In the genomic region with DNA sequence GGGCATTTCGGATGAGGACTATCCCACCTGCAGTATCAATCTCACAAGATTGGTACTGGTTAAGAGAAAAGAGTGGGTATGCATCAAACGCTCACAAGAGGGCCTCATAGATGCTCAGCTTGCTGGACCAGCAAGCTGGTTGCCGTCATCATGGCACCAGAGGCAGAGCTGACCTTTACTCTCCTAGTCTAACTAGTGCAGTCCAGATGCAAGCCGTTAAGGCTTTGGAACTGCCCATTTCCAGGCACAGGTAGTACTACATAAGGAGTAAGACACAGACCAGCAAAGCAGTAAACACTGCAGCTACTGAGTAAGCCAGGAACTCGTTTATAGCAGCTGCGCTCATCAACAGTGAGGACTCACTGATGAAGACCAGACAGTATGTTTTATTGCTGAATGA, we compare ENCODE assay signal across 8 mouse cellular contexts.
A peak's percentile ranks its signal among the peaks of the same experiment; 100 is the strongest.
DNase-seq lines count a peak whose midpoint lies in the region; ATAC-seq and TF ChIP-seq lines count a peak whose summit lies in the region.

No protein-coding gene starts in this region.

- intact Hi-C loops in heart, postnatal 25 days (cut with DNase I) = no loop called here

- H3K27me3 ChIP-seq in heart, postnatal 0 days (ENCODE audit: control insufficient read depth, insufficient read depth, low read length) = no peaks in the 10 kb centered on the region
- H3K27me3 ChIP-seq in limb, embryonic 10.5 days (ENCODE audit: low read depth, poor library complexity, severe bottlenecking) = no peaks in the 10 kb centered on the region
- no peaks in the 10 kb centered on the region for H3K27me3 ChIP-seq in stomach, postnatal 0 days (ENCODE audit: control insufficient read depth, insufficient read depth, low read length)

- no peak overlapping the region for H3K4me2 ChIP-seq in heart, postnatal 0 days (ENCODE audit: low read depth, low read length)
- no peak overlapping the region for H3K4me2 ChIP-seq in stomach, postnatal 0 days (replicated peaks; ENCODE audit: low read depth)

- no peaks in the 10 kb centered on the region for H3K36me3 ChIP-seq in heart, postnatal 0 days (replicated peaks; ENCODE audit: control insufficient read depth, insufficient read depth, low read length)
- no peaks in the 10 kb centered on the region for H3K36me3 ChIP-seq in limb, embryonic 10.5 days
- no peaks in the 10 kb centered on the region for H3K36me3 ChIP-seq in stomach, postnatal 0 days (ENCODE audit: control insufficient read depth, insufficient read depth, low read length)

- peak; percentile 60; the same call in 1 of the 2 replicates for ATAC-seq in heart, postnatal 0 days (ENCODE audit: insufficient read depth, low read depth)
- ATAC-seq in stomach, postnatal 0 days (ENCODE audit: low FRiP score, low TSS enrichment) = peak; percentile 79

- H3K27ac ChIP-seq in heart, postnatal 0 days (ENCODE audit: low read depth) = peak overlapping the region; percentile 30; the same call in 1 of the 2 replicates
- no peak overlapping the region for H3K27ac ChIP-seq in limb, embryonic 10.5 days
- peak overlapping the region; percentile 35; the same call in 1 of the 2 replicates for H3K27ac ChIP-seq in stomach, postnatal 0 days (replicated peaks)

- peaks cover 23% of the 10 kb centered on the region for H3K4me1 ChIP-seq in heart, postnatal 0 days (ENCODE audit: control insufficient read depth, insufficient read depth)
- H3K4me1 ChIP-seq in limb, embryonic 10.5 days = peaks cover 35% of the 10 kb centered on the region
- peaks cover 10% of the 10 kb centered on the region for H3K4me1 ChIP-seq in stomach, postnatal 0 days (replicated peaks; ENCODE audit: control insufficient read depth, insufficient read depth)

- no peaks in the 10 kb centered on the region for H3K9me3 ChIP-seq in heart, postnatal 0 days (replicated peaks; ENCODE audit: control insufficient read depth, low read length)
- no peaks in the 10 kb centered on the region for H3K9me3 ChIP-seq in limb, embryonic 10.5 days (replicated peaks)
- no peaks in the 10 kb centered on the region for H3K9me3 ChIP-seq in stomach, postnatal 0 days (ENCODE audit: control insufficient read depth, low read length)

- WGBS in heart, postnatal 0 days = 52% methylated on average over 6 of the region's 6 CpGs
- 36% methylated on average over 6 of the region's 6 CpGs for WGBS in limb, embryonic 10.5 days
- WGBS in stomach, postnatal 0 days = 45% methylated on average over 6 of the region's 6 CpGs

- TF ChIP-seq CTCF in heart, postnatal 0 days (IDR thresholded peaks at IDR 0.05; ENCODE audit: low read depth) = peak; percentile 58
- TF ChIP-seq CTCF in stomach, postnatal 0 days (IDR thresholded peaks at IDR 0.05; ENCODE audit: low read depth) = peak; percentile 65

- no peak overlapping the region for H3K9ac ChIP-seq in heart, postnatal 0 days (replicated peaks; ENCODE audit: low read depth, low read length)
- no peak overlapping the region for H3K9ac ChIP-seq in stomach, postnatal 0 days (ENCODE audit: low read length)

- TF ChIP-seq EP300 in heart, postnatal 0 days (IDR thresholded peaks at IDR 0.05; ENCODE audit: low read depth) = no peak
- TF ChIP-seq EP300 in stomach, postnatal 0 days (optimal IDR thresholded peaks at IDR 0.05) = no peak

- H3K4me3 ChIP-seq in heart, postnatal 0 days (ENCODE audit: low read depth, low read length) = no peak overlapping the region
- H3K4me3 ChIP-seq in limb, embryonic 10.5 days = no peak overlapping the region
- no peak overlapping the region for H3K4me3 ChIP-seq in stomach, postnatal 0 days (ENCODE audit: low read depth, low read length)

- DNase-seq in heart, adult 11 months = peak; percentile 93
- no peak for DNase-seq in heart, postnatal 25 days (ENCODE audit: low spot score)
- peak; percentile 57 for DNase-seq in adrenal gland, adult 2 months
- DNase-seq in heart, postnatal 0 days (ENCODE audit: low spot score) = peak; percentile 45
- DNase-seq in limb, embryonic 10.5 days (ENCODE audit: low spot score) = peak; percentile 40
- peak; percentile 61 for DNase-seq in stomach, postnatal 0 days (ENCODE audit: low spot score)
- DNase-seq in layer of hippocampus, adult 11-12 months (ENCODE audit: low spot score) = no peak
- no peak for DNase-seq in cerebellum, adult 11 months

Comparison
In these comparisons a context has a peak if more than half of its experiments do, and no peak if none do; other contexts are left out.
1. DNase-seq: peak in heart, adult 11 months (single experiment), adrenal gland, adult 2 months (single experiment), heart, postnatal 0 days (single experiment), limb, embryonic 10.5 days (single experiment) and stomach, postnatal 0 days (single experiment); none in heart, postnatal 25 days (single experiment), layer of hippocampus, adult 11-12 months (single experiment) and cerebellum, adult 11 months (single experiment).